Mouse (Mus musculus) megakaryocyte, embryonic 14.5 days (primary cell): ENCODE measurements around the gene Spam1.

Experiments
- FLI1 ChIP-seq: IDR thresholded peaks from 2 replicates; pipeline ENCODE4 v1.6.1; 2012; ENCODE audit warnings: low read length, inconsistent platforms, mixed read lengths
- GATA1 ChIP-seq: IDR thresholded peaks from 3 replicates; pipeline ENCODE4 v1.6.1; 2012; ENCODE audit warnings: mixed read lengths, low read length, inconsistent platforms, borderline replicate concordance

- TF ChIP-seq GATA1 (no peak), FLI1 (no peak)
These were observed at the start of gene Spam1 for GRCm38 (mm10) chr6:24790888-24791287.
